Mouse (Mus musculus) midbrain, embryonic 15.5 days (tissue): Measurements from ENCODE around the gene Nr3c2. TPM values are rescaled to one million over a fixed set of nuclear protein-coding genes. Genes with fewer than 3 reads are reported as not detected.

Experiments used
- ATAC-seq: fragments of 200-750 bp; cut with Nextera tagmentation; replicated peaks from 2 replicates; pipeline ENCODE4 v1.8.0; 2017; ENCODE audit warnings: moderate TSS enrichment
- H3K27ac ChIP-seq: fragments of 300-500 bp; sonication (generic); 2 replicates; pipeline ENCODE4 v1.5.1; 2015; ENCODE audit warnings: mild to moderate bottlenecking, inconsistent platforms
- H3K27me3 ChIP-seq: fragments of 300-500 bp; sonication (generic); replicated peaks from 2 replicates; pipeline ENCODE4 v1.6.1; 2015; ENCODE audit warnings: inconsistent platforms
- H3K36me3 ChIP-seq: fragments of 300-500 bp; sonication (generic); replicated peaks from 2 replicates; pipeline ENCODE4 v1.6.1; 2015; ENCODE audit warnings: inconsistent platforms
- H3K4me1 ChIP-seq: fragments of 300-500 bp; sonication (generic); 2 replicates; pipeline ENCODE4 v1.6.1; 2015; ENCODE audit warnings: inconsistent platforms
- H3K4me2 ChIP-seq: fragments of 300-500 bp; sonication (generic); 2 replicates; pipeline ENCODE4 v1.6.1; 2015; ENCODE audit warnings: inconsistent platforms, mild to moderate bottlenecking, moderate library complexity
- H3K4me3 ChIP-seq: fragments of 300-500 bp; sonication (generic); 2 replicates; pipeline ENCODE4 v1.5.1; 2015; ENCODE audit warnings: mild to moderate bottlenecking, inconsistent platforms
- H3K9ac ChIP-seq: fragments of 300-500 bp; sonication (generic); 2 replicates; pipeline ENCODE4 v1.6.1; 2015; ENCODE audit warnings: mild to moderate bottlenecking, inconsistent platforms
- H3K9me3 ChIP-seq: fragments of 300-500 bp; sonication (generic); 2 replicates; pipeline ENCODE4 v1.6.1; 2016; ENCODE audit warnings: inconsistent platforms
- WGBS: fragments of 180-500 bp; shearing (Covaris S2); methylation state at CpG from one replicate; pipeline ENCODE4 v1.1.7; 2015; ENCODE audit warnings: mixed read lengths; 5-methylcytosine and 5-hydroxymethylcytosine counted together
- polyA plus RNA-seq: library from polyadenylated mRNA; unstranded; fragments of >200 nt; fragmentation: Nextera tagmentation; extraction: Ambion mirVana; gene quantifications from 2 replicates; pipeline ENCODE4 v1.2.1, GENCODE M21; 2015

Nr3c2 gene
- polyA plus RNA-seq, 1 experiment from 2014 or later, result 4.4 TPM

DNA sequence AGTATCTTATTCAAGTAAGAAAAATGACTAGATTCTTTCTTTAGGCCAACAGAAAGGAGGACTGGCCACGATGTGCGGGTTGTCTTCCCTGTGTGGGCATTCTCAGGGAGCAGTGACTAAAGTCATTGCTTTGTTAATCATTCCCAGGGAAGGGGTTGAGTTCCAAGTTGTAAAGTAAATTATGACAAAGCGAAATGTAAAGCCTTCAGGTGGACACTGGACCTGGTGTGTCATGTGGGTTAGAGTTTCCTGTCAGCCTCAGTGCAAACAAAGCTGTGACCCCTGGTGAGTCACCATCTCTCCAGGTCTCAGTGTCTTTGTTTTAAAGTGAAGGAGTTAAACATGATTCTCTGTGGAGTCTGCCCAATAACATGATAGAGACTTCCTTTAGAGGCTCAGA, 13.4 kb downstream of the Nr3c2 start:
- no peak for ATAC-seq
- Histone ChIP-seq H3K4me3 (no peak overlapping the region), H3K9me3 (no peaks in the 10 kb centered on the region), H3K9ac (no peak overlapping the region), H3K27ac (no peak overlapping the region), H3K4me2 (no peak overlapping the region), H3K36me3 (no peaks in the 10 kb centered on the region), H3K27me3 (no peaks in the 10 kb centered on the region), H3K4me1 (no peaks in the 10 kb centered on the region)
- WGBS, result 95% methylated on average over 3 of the region's 3 CpGs

DNA sequence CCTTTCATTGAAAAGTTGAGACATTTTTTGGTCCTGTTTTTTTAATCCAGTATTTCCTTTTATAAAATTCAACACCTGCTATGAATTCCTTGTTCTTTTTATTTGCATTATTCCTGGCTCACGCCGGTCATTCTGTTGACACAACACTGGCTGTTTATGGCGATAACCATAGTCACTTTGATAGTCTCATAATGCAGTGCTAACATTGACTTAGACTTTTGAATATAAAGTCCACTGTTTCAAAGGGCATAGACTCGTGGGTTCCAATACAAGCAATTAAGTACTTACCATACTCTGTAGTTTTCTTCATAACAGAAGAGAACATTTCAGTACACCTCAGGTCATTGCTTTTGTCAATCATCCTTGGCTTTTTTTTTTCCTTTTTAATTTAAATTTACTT, 14.0 kb downstream of the Nr3c2 start:
- WGBS, result 86% methylated on average over 4 of the region's 4 CpGs
- H3K36me3 ChIP-seq, result no peaks in the 10 kb centered on the region
- H3K4me3 ChIP-seq, result no peak overlapping the region
- no peaks in the 10 kb centered on the region for H3K9me3 ChIP-seq
- no peaks in the 10 kb centered on the region for H3K27me3 ChIP-seq
- ATAC-seq, result no peak
- H3K9ac ChIP-seq, result no peak overlapping the region
- no peak overlapping the region for H3K27ac ChIP-seq
- no peaks in the 10 kb centered on the region for H3K4me1 ChIP-seq
- H3K4me2 ChIP-seq, result no peak overlapping the region

DNA sequence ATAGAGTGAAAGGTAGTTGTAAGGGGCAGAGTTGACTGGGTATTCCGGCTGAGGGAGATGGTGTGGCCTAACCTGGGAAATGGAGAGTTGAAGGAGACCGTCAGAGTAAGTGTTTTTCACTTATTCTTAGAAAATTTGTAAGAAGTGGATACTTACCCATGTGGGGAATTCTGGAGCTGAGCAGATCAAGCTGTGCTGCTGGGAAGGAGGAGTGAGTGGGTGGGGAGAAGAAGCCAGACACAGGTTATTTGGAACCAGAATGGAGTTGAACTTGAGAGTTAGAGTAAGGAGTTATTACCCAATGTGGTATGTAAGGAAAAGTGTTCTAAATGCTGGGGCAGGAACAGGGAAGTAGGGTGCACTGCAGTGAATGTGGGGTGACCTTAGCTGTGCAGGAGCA, 16.0 kb downstream of the Nr3c2 start:
- Histone ChIP-seq H3K4me2 (no peak overlapping the region), H3K4me1 (no peaks in the 10 kb centered on the region), H3K27ac (no peak overlapping the region), H3K27me3 (no peaks in the 10 kb centered on the region), H3K9me3 (no peaks in the 10 kb centered on the region), H3K4me3 (no peak overlapping the region), H3K9ac (no peak overlapping the region), H3K36me3 (no peaks in the 10 kb centered on the region)
- 94% methylated on average over 2 of the region's 2 CpGs for WGBS
- ATAC-seq, result no peak

DNA sequence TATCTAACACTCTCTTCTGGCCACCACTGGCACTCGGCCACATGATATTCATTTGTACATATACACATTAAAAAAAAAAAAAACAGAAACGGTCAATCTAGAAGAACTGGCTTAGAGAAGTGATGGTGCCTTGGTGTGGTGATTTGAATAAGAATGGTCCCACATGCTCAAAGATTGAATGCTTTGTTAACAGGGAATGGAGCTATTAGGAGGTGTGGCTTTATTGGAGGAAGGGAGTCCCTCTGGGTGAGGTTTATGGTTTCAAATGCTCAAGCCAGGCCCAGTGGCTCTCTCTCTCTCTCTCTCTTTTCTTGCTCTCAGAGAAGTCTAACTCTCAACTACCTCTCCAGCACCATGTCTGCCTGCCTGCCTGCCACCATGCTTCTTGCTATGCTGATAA, 20.3 kb downstream of the Nr3c2 start:
- no peaks in the 10 kb centered on the region for H3K36me3 ChIP-seq
- H3K4me3 ChIP-seq, result no peak overlapping the region
- H3K4me1 ChIP-seq, result no peaks in the 10 kb centered on the region
- no peak overlapping the region for H3K9ac ChIP-seq
- H3K27me3 ChIP-seq, result no peaks in the 10 kb centered on the region
- H3K4me2 ChIP-seq, result no peak overlapping the region
- ATAC-seq, result no peak
- H3K27ac ChIP-seq, result no peak overlapping the region
- WGBS, result 81% methylated on average over 2 of the region's 2 CpGs
- H3K9me3 ChIP-seq, result no peaks in the 10 kb centered on the region

DNA sequence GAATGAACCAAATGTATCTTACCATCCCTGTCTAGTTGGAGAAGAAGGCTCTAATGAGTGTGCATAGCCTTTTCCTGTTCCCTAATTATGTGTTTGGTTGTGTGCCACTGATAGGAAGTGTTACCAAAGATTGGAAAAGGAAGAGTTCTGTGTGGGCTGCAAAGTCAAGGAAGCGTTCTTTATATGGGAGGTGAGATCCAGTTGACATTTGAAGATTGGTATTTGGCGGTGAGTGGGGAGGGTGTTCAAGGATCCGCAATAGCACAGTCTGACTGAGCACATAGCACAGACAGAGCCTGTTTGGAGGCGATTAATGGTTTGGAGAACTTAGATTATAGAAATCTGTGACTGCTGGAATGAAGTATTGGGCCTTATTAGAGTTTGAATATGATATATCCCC, 24.9 kb downstream of the Nr3c2 start:
- Histone ChIP-seq H3K27me3 (no peaks in the 10 kb centered on the region), H3K9me3 (no peaks in the 10 kb centered on the region), H3K4me1 (no peaks in the 10 kb centered on the region), H3K4me3 (no peak overlapping the region), H3K4me2 (no peak overlapping the region), H3K27ac (no peak overlapping the region), H3K36me3 (no peaks in the 10 kb centered on the region), H3K9ac (no peak overlapping the region)
- no peak for ATAC-seq
- WGBS, result 94% methylated on average over 4 of the region's 4 CpGs

DNA sequence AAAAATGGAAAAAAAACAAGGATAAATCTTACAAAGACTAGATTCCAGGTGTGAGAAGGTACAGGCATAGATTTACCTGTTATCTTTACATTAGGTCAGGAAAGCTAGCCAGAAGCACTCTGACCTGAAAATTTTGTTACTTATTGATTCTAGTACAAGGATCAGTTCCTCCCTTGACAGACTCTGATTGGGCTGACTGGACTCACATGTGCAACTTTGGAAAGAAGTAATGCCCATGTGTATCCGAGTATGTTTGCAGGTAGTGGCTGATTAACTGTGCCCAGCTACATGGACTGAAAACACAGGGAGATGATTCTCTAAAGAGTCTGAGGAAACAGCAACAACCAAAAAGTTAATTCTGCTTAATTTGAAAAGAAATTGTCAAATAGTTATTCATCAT, 29.1 kb downstream of the Nr3c2 start:
- Histone ChIP-seq H3K36me3 (no peaks in the 10 kb centered on the region), H3K9ac (no peak overlapping the region), H3K27me3 (no peaks in the 10 kb centered on the region), H3K27ac (no peak overlapping the region), H3K4me1 (no peaks in the 10 kb centered on the region), H3K9me3 (no peaks in the 10 kb centered on the region), H3K4me2 (no peak overlapping the region), H3K4me3 (no peak overlapping the region)
- 75% methylated on average over 1 of the region's 1 CpGs for WGBS
- no peak for ATAC-seq

DNA sequence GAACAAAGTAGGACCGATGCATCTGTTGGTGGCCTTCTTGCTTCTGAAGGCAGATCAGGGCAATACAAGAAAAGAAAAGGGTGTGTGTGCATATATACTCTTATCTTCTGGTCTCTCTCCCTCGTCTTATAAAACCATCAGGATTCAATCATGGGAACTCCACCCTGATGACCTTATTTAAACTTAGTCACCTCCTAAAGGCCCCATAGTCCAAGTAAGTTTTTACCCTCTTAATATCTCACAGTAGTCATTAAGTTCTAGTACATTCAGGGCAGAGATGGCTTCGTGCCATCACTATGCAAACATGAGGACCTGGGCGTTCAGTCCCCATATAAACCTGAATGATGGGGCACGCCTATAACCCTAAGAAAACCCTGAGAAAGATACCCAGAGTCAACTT, 29.6 kb downstream of the Nr3c2 start:
- Histone ChIP-seq H3K4me2 (no peak overlapping the region), H3K9ac (no peak overlapping the region), H3K4me1 (no peaks in the 10 kb centered on the region), H3K36me3 (no peaks in the 10 kb centered on the region), H3K27ac (no peak overlapping the region), H3K27me3 (no peaks in the 10 kb centered on the region), H3K9me3 (no peaks in the 10 kb centered on the region), H3K4me3 (no peak overlapping the region)
- WGBS, result 91% methylated on average over 5 of the region's 5 CpGs
- no peak for ATAC-seq

DNA sequence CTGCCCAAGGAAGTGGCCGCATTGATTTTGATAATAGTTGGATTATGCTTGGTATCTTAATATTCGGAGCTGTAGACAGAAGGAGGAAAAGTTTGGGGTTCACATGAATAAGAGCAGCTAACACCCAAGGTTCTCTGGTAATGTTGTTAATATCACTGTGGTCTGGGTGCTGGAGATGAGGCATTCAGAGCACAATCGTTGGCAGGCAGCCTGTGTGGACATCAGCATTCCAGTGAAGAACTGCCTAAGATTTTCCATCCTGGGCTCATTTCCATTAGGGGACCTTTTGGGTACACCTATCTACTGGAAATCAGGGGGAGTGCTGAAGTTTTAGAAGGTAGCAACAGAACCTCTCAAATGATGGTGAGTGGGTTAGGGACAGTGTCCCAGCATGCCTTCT, 65.8 kb downstream of the Nr3c2 start:
- H3K36me3 ChIP-seq, result no peaks in the 10 kb centered on the region
- H3K4me1 ChIP-seq, result 0 out of 2 replicates have a peak, but pooled peaks cover 2% of the 10 kb centered on the region
- no peak overlapping the region for H3K27ac ChIP-seq
- H3K9me3 ChIP-seq, result no peaks in the 10 kb centered on the region
- no peak for ATAC-seq
- H3K4me3 ChIP-seq, result no peak overlapping the region
- H3K27me3 ChIP-seq, result no peaks in the 10 kb centered on the region
- no peak overlapping the region for H3K9ac ChIP-seq
- 89% methylated on average over 3 of the region's 3 CpGs for WGBS
- no peak overlapping the region for H3K4me2 ChIP-seq

DNA sequence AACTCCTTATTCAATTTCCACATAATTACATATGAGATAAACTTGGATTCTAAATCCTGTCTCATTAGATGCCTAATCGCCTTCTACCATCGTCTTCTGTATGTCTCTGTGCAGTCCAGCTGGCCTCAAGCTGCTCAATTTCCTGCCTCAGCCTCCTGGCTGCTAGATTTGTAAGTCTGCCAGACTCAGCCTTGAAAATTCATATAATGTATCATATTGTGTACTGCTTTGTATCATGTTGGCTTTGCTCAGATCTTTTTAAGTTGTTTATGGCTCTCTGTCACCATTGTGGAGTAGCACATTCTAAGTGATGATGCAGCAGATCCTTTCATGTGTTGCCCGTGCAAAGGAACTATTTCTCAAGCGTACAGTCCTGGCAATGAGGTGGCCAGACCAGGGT, 71.9 kb downstream of the Nr3c2 start:
- H3K4me2 ChIP-seq, result no peak overlapping the region
- no peak for ATAC-seq
- no peaks in the 10 kb centered on the region for H3K27me3 ChIP-seq
- no peaks in the 10 kb centered on the region for H3K9me3 ChIP-seq
- no peak overlapping the region for H3K9ac ChIP-seq
- WGBS, result 88% methylated on average over 4 of the region's 4 CpGs
- no peak overlapping the region for H3K27ac ChIP-seq
- H3K4me3 ChIP-seq, result no peak overlapping the region
- H3K36me3 ChIP-seq, result no peaks in the 10 kb centered on the region
- H3K4me1 ChIP-seq, result no peaks in the 10 kb centered on the region

DNA sequence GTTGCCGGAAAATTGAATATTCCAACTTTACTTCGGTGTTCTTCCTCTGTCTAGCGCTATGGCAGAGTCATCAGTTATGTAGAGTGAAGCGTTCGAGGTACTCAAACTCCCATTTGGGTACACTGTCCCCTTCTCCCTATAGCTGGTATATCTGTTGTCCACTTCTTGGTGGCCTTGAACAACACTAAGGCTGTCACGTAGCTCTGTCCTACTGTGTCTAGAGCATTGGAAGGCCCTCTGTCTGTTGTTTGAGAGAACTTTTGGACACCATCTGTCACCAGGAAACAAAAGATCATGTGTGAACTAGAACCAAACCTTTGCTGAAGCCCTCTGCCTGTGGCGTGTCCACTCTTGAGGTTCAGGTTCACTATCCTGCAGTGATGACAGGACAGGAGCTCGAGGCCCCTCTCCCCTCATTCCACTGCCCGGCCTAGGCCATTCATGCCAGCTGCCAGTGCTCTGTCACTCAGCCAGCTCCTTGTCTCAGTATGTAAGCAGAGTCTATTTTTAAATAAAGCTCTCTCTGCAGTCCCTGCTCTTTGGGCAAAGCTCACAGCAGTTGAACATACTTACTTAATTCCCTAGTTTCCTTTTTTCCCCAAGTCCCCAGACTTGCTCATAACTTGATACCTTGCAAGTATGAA, 72.6 kb downstream of the Nr3c2 start:
- H3K36me3 ChIP-seq, result no peaks in the 10 kb centered on the region
- H3K9ac ChIP-seq, result no peak overlapping the region
- H3K27me3 ChIP-seq, result no peaks in the 10 kb centered on the region
- WGBS, result 84% methylated on average over 9 of the region's 9 CpGs
- no peak overlapping the region for H3K4me3 ChIP-seq
- no peak overlapping the region for H3K27ac ChIP-seq
- no peaks in the 10 kb centered on the region for H3K9me3 ChIP-seq
- ATAC-seq, result no peak
- no peak overlapping the region for H3K4me2 ChIP-seq
- no peaks in the 10 kb centered on the region for H3K4me1 ChIP-seq

DNA sequence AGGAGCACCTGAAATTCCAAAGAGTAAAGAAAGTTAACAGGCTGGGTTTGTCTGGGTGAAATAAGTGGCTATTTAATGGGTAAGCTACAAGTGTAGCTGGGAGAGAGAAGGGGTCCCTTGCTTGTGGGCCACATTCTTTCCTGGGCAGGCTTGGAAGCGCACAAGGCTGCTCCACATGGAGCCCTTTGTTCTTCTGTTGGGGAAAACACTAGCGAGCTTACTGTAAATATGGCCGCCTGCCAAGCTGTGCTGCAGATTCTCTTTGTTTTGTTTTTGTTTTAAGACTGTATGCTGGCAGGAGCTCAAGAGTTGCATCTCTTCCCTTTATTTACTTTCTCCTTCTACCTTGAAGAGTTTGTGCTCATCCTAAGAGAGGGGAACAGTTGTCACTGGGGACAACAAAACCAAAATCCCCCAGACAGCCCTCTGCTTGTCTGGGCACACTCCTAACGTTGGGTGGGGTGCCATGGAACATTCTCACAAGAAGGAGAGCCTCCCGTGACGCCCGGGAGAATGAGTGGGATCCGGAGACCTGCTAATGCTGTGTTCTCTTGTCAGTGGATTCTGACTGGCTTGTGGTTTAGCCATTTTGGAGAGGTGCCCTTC, 73.8 kb downstream of the Nr3c2 start:
- no peaks in the 10 kb centered on the region for H3K36me3 ChIP-seq
- H3K27ac ChIP-seq, result no peak overlapping the region
- ATAC-seq, result peak; percentile 65; the same call in 1 of the 2 replicates
- H3K4me1 ChIP-seq, result no peaks in the 10 kb centered on the region
- H3K4me3 ChIP-seq, result no peak overlapping the region
- no peaks in the 10 kb centered on the region for H3K27me3 ChIP-seq
- H3K9ac ChIP-seq, result no peak overlapping the region
- WGBS, result 43% methylated on average over 8 of the region's 8 CpGs
- no peak overlapping the region for H3K4me2 ChIP-seq
- H3K9me3 ChIP-seq, result no peaks in the 10 kb centered on the region

DNA sequence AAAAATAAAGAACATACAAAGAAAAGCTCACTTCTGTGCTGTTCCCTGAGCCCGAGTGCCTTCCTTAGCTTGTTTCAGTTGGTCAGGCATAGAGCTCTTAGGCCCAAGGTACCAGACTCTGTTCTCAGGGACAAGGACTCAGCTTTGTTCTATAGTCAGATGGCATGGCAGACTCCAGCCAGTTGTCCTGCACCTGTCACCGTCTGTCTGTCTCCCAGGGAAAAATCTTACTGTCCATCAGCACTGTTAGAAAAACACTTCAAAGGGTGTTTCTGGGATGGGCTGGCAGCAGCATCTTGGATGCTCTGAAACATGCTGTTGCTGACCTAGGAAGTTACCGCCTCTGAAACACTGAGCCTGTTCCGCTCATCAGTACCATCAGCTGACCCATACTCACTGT, 78.7 kb downstream of the Nr3c2 start:
- WGBS, result 90% methylated on average over 4 of the region's 4 CpGs
- Histone ChIP-seq H3K4me1 (no peaks in the 10 kb centered on the region), H3K4me3 (no peak overlapping the region), H3K27me3 (no peaks in the 10 kb centered on the region), H3K4me2 (no peak overlapping the region), H3K9ac (no peak overlapping the region), H3K27ac (no peak overlapping the region), H3K9me3 (no peaks in the 10 kb centered on the region), H3K36me3 (no peaks in the 10 kb centered on the region)
- no peak for ATAC-seq

DNA sequence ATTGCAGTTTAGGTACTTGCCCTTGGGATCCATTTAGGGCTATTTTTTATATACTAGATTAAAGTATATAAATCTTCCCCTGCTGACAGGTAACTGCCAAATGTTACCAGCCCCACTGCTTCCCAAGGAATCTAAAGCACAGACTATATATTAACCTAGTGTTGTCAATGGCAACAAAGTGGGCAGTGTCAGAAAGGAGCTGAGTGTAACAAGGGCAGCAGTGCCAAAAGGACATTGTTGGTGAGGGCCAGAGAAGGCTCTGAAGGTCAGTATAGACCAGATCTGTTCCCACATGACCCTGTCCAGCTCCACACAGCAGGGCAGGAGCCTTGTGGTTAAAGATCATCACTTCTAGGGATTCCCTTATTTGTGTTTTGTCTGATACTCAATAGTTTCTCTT, 84.8 kb downstream of the Nr3c2 start:
- no peak for ATAC-seq
- H3K9me3 ChIP-seq, result no peaks in the 10 kb centered on the region
- H3K4me3 ChIP-seq, result no peak overlapping the region
- no peak overlapping the region for H3K27ac ChIP-seq
- H3K9ac ChIP-seq, result no peak overlapping the region
- no peaks in the 10 kb centered on the region for H3K27me3 ChIP-seq
- no peaks in the 10 kb centered on the region for H3K4me1 ChIP-seq
- H3K4me2 ChIP-seq, result no peak overlapping the region
- H3K36me3 ChIP-seq, result no peaks in the 10 kb centered on the region
